Mouse (Mus musculus) myocyte (in vitro differentiated cells): ENCODE data around the gene Myog. TPM values are rescaled to one million over a fixed set of nuclear protein-coding genes. Genes with fewer than 3 reads are reported as not detected.
A peak's percentile ranks its signal among the peaks of the same experiment; 100 is the strongest.

Experiments
- H3K27me3 ChIP-seq: one replicate; pipeline ENCODE4 v1.6.1; 2011; ENCODE audit not compliant: control insufficient read depth, insufficient read depth, insufficient read length
- H3K36me3 ChIP-seq: one replicate; pipeline ENCODE4 v1.6.1; 2011; ENCODE audit not compliant: control insufficient read depth, insufficient read depth
- H3K4me2 ChIP-seq: one replicate; pipeline ENCODE4 v1.6.1; 2011; ENCODE audit warnings: low read depth, control low read depth
- H3K4me3 ChIP-seq: one replicate; pipeline ENCODE4 v1.5.1; 2011; ENCODE audit warnings: mild to moderate bottlenecking, control low read depth, moderate library complexity
- H3K79me2 ChIP-seq: one replicate; pipeline ENCODE4 v1.6.1; 2011; ENCODE audit not compliant: control insufficient read depth, insufficient read depth
- H3ac ChIP-seq: one replicate; pipeline ENCODE4 v1.6.1; 2011; ENCODE audit not compliant: control insufficient read depth, insufficient read length
- CEBPB ChIP-seq: IDR thresholded peaks from 2 replicates; pipeline ENCODE4 v1.6.1; 2011; ENCODE audit warnings: mild to moderate bottlenecking, moderate library complexity; ENCODE audit not compliant: poor library complexity, insufficient read depth, severe bottlenecking
- E2F4 ChIP-seq: IDR thresholded peaks from one replicate; pipeline ENCODE4 v1.6.1; 2011; ENCODE audit warnings: mild to moderate bottlenecking, control low read depth, moderate library complexity; ENCODE audit not compliant: insufficient read depth
- MAX ChIP-seq: IDR thresholded peaks from one replicate; pipeline ENCODE4 v1.6.1; 2011; ENCODE audit warnings: low read depth, mild to moderate bottlenecking, control low read depth
- MYOD1 ChIP-seq, 3 experiments: IDR thresholded peaks; one replicate each; pipeline ENCODE4 v1.6.1; 2011; ENCODE audit warnings: control low read depth in 2 of 3, low read depth in 2 of 3, mild to moderate bottlenecking in 2 of 3, moderate library complexity in 1 of 3; ENCODE audit not compliant: insufficient read length in 2 of 3, control insufficient read depth in 1 of 3
- MYOG ChIP-seq, 3 experiments: IDR thresholded peaks; one replicate each; pipeline ENCODE4 v1.6.1; 2011; ENCODE audit warnings: control low read depth in 2 of 3, low read depth in 2 of 3, mild to moderate bottlenecking in 2 of 3; ENCODE audit not compliant: insufficient read length in 2 of 3, control insufficient read depth in 1 of 3, insufficient read depth in 1 of 3
- POLR2A ChIP-seq: IDR thresholded peaks from one replicate; pipeline ENCODE4 v1.6.1; 2011; ENCODE audit warnings: low read depth, mild to moderate bottlenecking, control low read depth, moderate library complexity; ENCODE audit not compliant: insufficient read length
- POLR2AphosphoS2 ChIP-seq: IDR thresholded peaks from one replicate; pipeline ENCODE4 v1.6.1; 2011; ENCODE audit warnings: low read depth, control low read depth; ENCODE audit not compliant: insufficient read length
- REST ChIP-seq: IDR thresholded peaks from one replicate; pipeline ENCODE4 v1.6.1; 2011; ENCODE audit warnings: mild to moderate bottlenecking, control low read depth, moderate library complexity; ENCODE audit not compliant: insufficient read depth, insufficient read length
- SRF ChIP-seq: IDR thresholded peaks from one replicate; pipeline ENCODE4 v1.6.1; 2011; ENCODE audit warnings: low read depth; ENCODE audit not compliant: control insufficient read depth, insufficient read length
- TCF12 ChIP-seq: IDR thresholded peaks from one replicate; pipeline ENCODE4 v1.6.1; 2011; ENCODE audit warnings: mild to moderate bottlenecking, control low read depth; ENCODE audit not compliant: poor library complexity, insufficient read depth, severe bottlenecking
- TCF3 ChIP-seq: IDR thresholded peaks from one replicate; pipeline ENCODE4 v1.6.1; 2011; ENCODE audit warnings: low read depth, control low read depth; ENCODE audit not compliant: insufficient read length
- USF1 ChIP-seq: IDR thresholded peaks from one replicate; pipeline ENCODE4 v1.6.1; 2011; ENCODE audit warnings: low read depth, mild to moderate bottlenecking, control low read depth, moderate library complexity
- polyA plus RNA-seq: library from polyadenylated mRNA; unstranded; fragments of >200 nt; fragmentation: generic; extraction: Trizol; gene quantifications from one replicate; pipeline ENCODE4 v1.2.1, GENCODE M21; 2012; ENCODE audit warnings: missing spikeins

Myog gene
- polyA plus RNA-seq, 1 experiment, result 1,426 TPM

DNA sequence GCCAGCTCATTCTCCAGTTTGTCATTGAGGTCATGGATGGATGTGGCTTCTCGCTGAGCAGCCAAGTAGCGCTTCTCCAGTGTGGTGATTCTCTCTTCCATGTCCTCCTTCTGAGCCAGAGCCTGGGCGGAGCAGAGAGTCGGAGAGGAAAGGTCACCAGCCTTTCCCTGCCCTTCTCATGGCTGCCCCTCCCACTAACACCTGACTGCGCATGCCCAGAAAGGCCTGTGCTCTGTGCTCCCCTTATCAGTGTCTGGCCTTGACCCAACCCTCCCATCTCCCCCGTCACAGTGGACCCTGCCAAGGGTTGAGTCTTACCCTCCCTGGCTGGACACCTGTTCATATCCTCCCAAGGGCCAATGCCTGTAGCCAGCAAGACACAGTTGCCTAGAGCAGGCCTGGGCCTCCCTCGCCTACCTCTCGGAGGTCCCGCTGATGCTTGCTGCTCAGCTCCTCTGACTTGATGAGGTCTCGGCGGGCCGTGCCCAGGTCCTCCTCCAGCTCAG lies 37.1 kb downstream of the Myog start:
- Histone ChIP-seq H3K79me2 (peaks cover 6% of the 10 kb centered on the region), H3ac (no peak overlapping the region), H3K4me3 (no peak overlapping the region), H3K36me3 (peaks cover 3% of the 10 kb centered on the region), H3K4me2 (no peak overlapping the region), H3K27me3 (no peaks in the 10 kb centered on the region)
- TF ChIP-seq TCF3 (no peak), POLR2A (no peak), CEBPB (no peak), TCF12 (no peak), E2F4 (no peak), MYOD1 (IDR thresholded peaks at IDR 0.05; ENCODE audit: control insufficient read depth in 1 of 3, insufficient read length in 2 of 3, low read depth in 2 of 3) (no peak), REST (no peak), USF1 (no peak)

DNA sequence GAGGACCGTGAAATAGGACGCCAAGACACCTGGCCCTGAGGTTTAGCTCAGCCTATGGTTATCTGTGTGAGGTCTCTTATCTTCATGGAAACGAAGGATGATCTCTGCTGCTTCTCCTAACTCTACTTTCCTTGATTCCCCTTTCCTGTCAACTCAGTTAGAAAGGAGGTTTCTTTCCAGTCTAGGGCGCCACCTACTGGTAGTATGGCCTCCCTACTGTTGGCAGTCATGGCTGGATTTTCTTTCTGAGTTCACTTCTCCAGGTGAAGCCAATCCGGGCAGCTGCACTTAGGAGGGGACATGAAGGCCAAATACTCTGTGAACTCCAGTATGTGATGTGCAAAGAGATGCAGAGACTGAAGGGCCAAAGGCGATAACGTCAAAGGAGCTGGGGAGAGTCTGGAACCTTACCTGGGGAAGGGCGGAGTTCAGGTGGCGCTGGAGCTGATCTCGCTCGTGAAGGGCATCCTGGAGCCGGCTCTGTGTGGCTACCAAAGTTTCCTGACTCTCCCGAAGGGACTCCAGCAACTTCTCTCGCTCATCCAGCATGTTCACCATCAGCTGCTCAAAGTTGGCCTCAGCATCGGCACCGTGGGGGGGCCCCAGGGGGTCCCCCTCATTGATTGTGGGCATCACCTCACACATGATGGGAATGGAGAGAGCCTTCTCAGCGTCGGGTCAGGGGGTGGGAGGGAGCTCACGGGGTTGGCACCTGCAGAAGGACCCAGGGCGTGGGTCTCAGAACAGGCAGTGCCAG lies 42.3 kb downstream of the Myog start:
- no peak overlapping the region for H3ac ChIP-seq
- no peaks in the 10 kb centered on the region for H3K27me3 ChIP-seq
- H3K79me2 ChIP-seq, result peaks cover 6% of the 10 kb centered on the region
- H3K36me3 ChIP-seq, result no peaks in the 10 kb centered on the region
- no peak for TF ChIP-seq USF1
- TF ChIP-seq MYOD1 (IDR thresholded peaks at IDR 0.05; ENCODE audit: control insufficient read depth in 1 of 3, insufficient read length in 2 of 3, low read depth in 2 of 3), result peak in 1 of 3 experiments; percentile 1
- TF ChIP-seq MAX, result no peak
- H3K4me2 ChIP-seq, result peak overlapping the region; percentile 76
- H3K4me3 ChIP-seq, result peak overlapping the region; percentile 23

DNA sequence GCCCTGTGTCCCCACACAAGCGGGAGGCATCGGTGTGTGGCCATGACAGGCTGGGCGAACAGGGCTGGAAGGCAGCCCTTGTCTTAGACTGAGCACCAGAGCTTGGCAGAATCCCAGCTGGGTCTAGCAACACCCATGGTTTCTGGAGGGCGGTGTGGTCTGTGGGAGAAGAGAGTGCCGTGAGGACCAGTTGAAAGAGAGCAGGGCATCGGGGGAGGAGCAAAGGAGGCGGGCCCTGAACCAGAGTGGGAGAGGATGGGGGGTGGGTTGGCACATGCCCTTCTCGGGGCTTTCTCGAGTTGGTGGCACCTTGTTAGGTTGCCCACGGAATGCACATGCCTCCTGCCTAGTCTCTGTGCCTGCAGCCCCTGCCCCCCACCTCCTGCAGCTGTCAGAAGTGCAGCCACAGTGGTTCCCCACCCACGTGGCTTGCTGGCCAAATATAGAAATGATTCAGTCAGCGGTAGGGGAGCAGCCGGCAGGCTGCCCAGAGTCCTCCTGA lies 43.0 kb downstream of the Myog start, which contains the start of gene Ppfia4:
Gene Ppfia4 (minus strand): TSS at position 159 of the 502 bp plus-strand sequence.
- no peak for TF ChIP-seq MAX
- TF ChIP-seq POLR2AphosphoS2, result no peak
- TF ChIP-seq SRF, result peak; percentile 96
- TF ChIP-seq TCF3, result peak; percentile 96
- peak; percentile 73 for TF ChIP-seq POLR2A
- TF ChIP-seq MYOG (IDR thresholded peaks at IDR 0.05; ENCODE audit: control insufficient read depth in 1 of 3, insufficient read depth in 1 of 3, insufficient read length in 2 of 3, low read depth in 2 of 3), result peak; percentile 87 to 99 (median 99)
- TF ChIP-seq REST, result no peak
- peak; percentile 75 to 99 (median 97) for TF ChIP-seq MYOD1 (IDR thresholded peaks at IDR 0.05; ENCODE audit: control insufficient read depth in 1 of 3, insufficient read length in 2 of 3, low read depth in 2 of 3)
- peak; percentile 80 for TF ChIP-seq USF1
- no peak for TF ChIP-seq CEBPB
- peak; percentile 93 for TF ChIP-seq TCF12
- no peaks in the 10 kb centered on the region for H3K27me3 ChIP-seq
- peak within 1 kb of the TSS; percentile 76 for H3K4me2 ChIP-seq
- peaks cover 6% of the 10 kb centered on the region for H3K79me2 ChIP-seq
- no peak within 1 kb of the TSS for H3ac ChIP-seq
- H3K4me3 ChIP-seq, result peak within 1 kb of the TSS; percentile 23
- H3K36me3 ChIP-seq, result no peaks in the 10 kb centered on the region

DNA sequence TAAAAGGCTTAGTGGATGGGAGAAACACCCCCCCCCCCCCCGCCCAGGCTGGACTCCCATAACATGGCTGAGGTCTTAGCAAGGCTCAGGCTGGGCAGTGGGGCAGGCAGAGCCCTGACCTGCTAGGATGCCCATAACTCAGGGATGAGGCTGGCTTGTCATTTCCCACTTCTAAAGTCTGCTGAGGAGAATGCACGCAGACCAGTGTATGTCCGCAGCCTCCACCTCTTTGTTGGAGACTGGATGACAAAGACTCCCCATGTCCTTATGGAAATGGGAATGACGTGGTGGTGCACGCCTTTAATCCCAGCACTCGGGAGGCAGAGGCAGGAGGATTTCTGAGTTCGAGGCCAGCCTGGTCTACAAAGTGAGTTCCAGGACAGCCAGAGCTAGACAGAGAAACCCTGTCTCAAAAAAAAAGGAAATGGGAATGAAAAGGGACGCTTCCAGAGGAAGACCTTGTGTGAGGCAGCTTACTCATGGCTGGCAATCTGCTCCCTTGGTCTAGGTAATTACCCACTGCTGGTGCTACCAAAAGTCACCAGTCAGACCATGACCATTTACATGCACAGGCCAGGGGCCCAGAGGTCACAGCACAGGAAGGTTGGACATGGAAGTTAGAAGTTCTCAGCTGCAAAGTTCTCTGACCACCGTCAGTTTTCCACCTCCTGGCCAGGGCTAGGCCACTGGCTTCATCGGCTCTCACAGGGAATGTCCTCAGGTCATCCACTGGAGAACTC lies 43.8 kb downstream of the Myog start:
- Histone ChIP-seq H3K4me3 (peak overlapping the region; percentile 11), H3K79me2 (peaks cover 6% of the 10 kb centered on the region), H3K4me2 (peak overlapping the region; percentile 66), H3ac (no peak overlapping the region), H3K36me3 (no peaks in the 10 kb centered on the region), H3K27me3 (no peaks in the 10 kb centered on the region)
- TF ChIP-seq USF1 (no peak), E2F4 (no peak), MYOG (IDR thresholded peaks at IDR 0.05; ENCODE audit: control insufficient read depth in 1 of 3, insufficient read depth in 1 of 3, insufficient read length in 2 of 3, low read depth in 2 of 3) (no peak)

DNA sequence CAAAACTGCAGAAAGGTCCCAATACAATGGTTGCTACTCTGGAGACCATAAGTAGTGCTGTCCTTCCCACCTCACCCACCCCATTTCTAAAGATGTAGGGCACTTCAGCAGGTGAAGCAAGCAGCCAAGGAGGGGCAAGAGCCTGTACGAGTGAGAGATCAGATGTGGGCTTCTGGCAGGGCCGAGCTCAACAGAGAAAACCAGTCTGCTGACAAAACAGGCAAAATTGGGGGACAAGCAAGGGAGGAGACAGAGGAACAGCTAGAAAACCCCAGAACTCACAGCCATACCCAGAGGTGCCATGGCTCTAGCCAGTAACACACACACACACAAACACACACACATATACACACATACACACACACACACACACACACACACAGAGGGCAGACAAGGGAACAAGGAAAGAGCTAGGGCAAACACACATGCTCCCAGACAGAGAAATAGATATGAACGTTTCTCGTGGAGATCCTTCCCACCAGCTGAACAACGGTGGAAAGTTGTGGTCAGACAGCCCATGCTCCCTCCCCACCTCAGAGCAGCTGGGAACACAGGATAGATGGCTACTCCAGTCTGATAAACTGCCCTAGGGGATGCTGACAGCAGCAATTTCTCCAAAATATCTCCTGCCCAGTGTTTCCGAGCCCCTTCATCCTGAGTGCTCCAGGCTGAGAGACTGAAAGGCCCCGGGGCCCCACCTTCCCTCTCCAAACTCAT lies 44.5 kb downstream of the Myog start:
- TF ChIP-seq SRF (no peak), MYOG (IDR thresholded peaks at IDR 0.05; ENCODE audit: control insufficient read depth in 1 of 3, insufficient read depth in 1 of 3, insufficient read length in 2 of 3, low read depth in 2 of 3) (peak; percentile 65 to 94 (median 75)), TCF12 (peak; percentile 70), USF1 (no peak), POLR2AphosphoS2 (no peak), CEBPB (no peak), MYOD1 (IDR thresholded peaks at IDR 0.05; ENCODE audit: control insufficient read depth in 1 of 3, insufficient read length in 2 of 3, low read depth in 2 of 3) (peak; percentile 55 to 93 (median 86)), E2F4 (no peak), POLR2A (peak; percentile 28), MAX (no peak), TCF3 (peak; percentile 51), REST (no peak)
- H3K27me3 ChIP-seq, result no peaks in the 10 kb centered on the region
- H3K36me3 ChIP-seq, result no peaks in the 10 kb centered on the region
- H3K4me2 ChIP-seq, result peak overlapping the region; percentile 66
- peaks cover 6% of the 10 kb centered on the region for H3K79me2 ChIP-seq
- H3ac ChIP-seq, result no peak overlapping the region
- H3K4me3 ChIP-seq, result peak overlapping the region; percentile 11
